Mouse (Mus musculus): ENCODE measurements around the gene Golga1.

The Golga1 gene

GRCm38 (mm10) chr2:38975941-38976805, 89.2 kb downstream of the Golga1 start:
- H3K4me1 ChIP-seq (replicated peaks; ENCODE audit: low read depth, low read length), result peaks cover 33% of the 10 kb centered on the region
- H3K4me3 ChIP-seq (replicated peaks; ENCODE audit: low read length), result peak overlapping the region; percentile 69
- TF ChIP-seq POU5F1 (IDR thresholded peaks at IDR 0.05; ENCODE audit: borderline replicate concordance, low read length), result no peak
- TF ChIP-seq CTCF (conservative IDR thresholded peaks at IDR 0.05; ENCODE audit: low read length), result no peak
- TF ChIP-seq NANOG (IDR thresholded peaks at IDR 0.05; ENCODE audit: borderline replicate concordance, low read length), result no peak
- H3K27me3 ChIP-seq (ENCODE audit: insufficient read depth, low read length), result peaks cover 32% of the 10 kb centered on the region
- no peaks in the 10 kb centered on the region for H3K9me3 ChIP-seq (ENCODE audit: low read length)
- no peaks in the 10 kb centered on the region for H3K36me3 ChIP-seq (ENCODE audit: insufficient read depth, low read length)

- no peaks in the 10 kb centered on the region for H3K9me3 ChIP-seq (ENCODE audit: low read length)
- peaks cover 32% of the 10 kb centered on the region for H3K27me3 ChIP-seq (ENCODE audit: insufficient read depth, low read length)
- peak overlapping the region; percentile 69 for H3K4me3 ChIP-seq (replicated peaks; ENCODE audit: low read length)
- H3K36me3 ChIP-seq (ENCODE audit: insufficient read depth, low read length), result no peaks in the 10 kb centered on the region
- H3K4me1 ChIP-seq (replicated peaks; ENCODE audit: low read depth, low read length), result peaks cover 29% of the 10 kb centered on the region
- TF ChIP-seq CTCF (conservative IDR thresholded peaks at IDR 0.05; ENCODE audit: low read length) (no peak), POU5F1 (IDR thresholded peaks at IDR 0.05; ENCODE audit: borderline replicate concordance, low read length) (no peak), NANOG (IDR thresholded peaks at IDR 0.05; ENCODE audit: borderline replicate concordance, low read length) (no peak)
Observed at GRCm38 (mm10) chr2:38975181-38975580, 90.2 kb downstream of the Golga1 start.

GRCm38 (mm10) chr2:38974171-38974570, 91.2 kb downstream of the Golga1 start:
- Histone ChIP-seq H3K36me3 (ENCODE audit: insufficient read depth, low read length) (no peaks in the 10 kb centered on the region), H3K4me1 (replicated peaks; ENCODE audit: low read depth, low read length) (peaks cover 29% of the 10 kb centered on the region), H3K27me3 (ENCODE audit: insufficient read depth, low read length) (peaks cover 25% of the 10 kb centered on the region), H3K4me3 (replicated peaks; ENCODE audit: low read length) (no peak overlapping the region), H3K9me3 (ENCODE audit: low read length) (no peaks in the 10 kb centered on the region)
- TF ChIP-seq CTCF (conservative IDR thresholded peaks at IDR 0.05; ENCODE audit: low read length), result no peak
- TF ChIP-seq NANOG (IDR thresholded peaks at IDR 0.05; ENCODE audit: borderline replicate concordance, low read length), result no peak
- TF ChIP-seq POU5F1 (IDR thresholded peaks at IDR 0.05; ENCODE audit: borderline replicate concordance, low read length), result no peak

GRCm38 (mm10) chr2:38973701-38974100, 91.6 kb downstream of the Golga1 start:
- TF ChIP-seq POU5F1 (IDR thresholded peaks at IDR 0.05; ENCODE audit: borderline replicate concordance, low read length) (no peak), CTCF (conservative IDR thresholded peaks at IDR 0.05; ENCODE audit: low read length) (no peak), NANOG (IDR thresholded peaks at IDR 0.05; ENCODE audit: borderline replicate concordance, low read length) (no peak)
- Histone ChIP-seq H3K36me3 (ENCODE audit: insufficient read depth, low read length) (no peaks in the 10 kb centered on the region), H3K4me1 (replicated peaks; ENCODE audit: low read depth, low read length) (peaks cover 29% of the 10 kb centered on the region), H3K9me3 (ENCODE audit: low read length) (no peaks in the 10 kb centered on the region), H3K27me3 (ENCODE audit: insufficient read depth, low read length) (peaks cover 25% of the 10 kb centered on the region), H3K4me3 (replicated peaks; ENCODE audit: low read length) (no peak overlapping the region)

- Histone ChIP-seq H3K27me3 (ENCODE audit: insufficient read depth, low read length) (peaks cover 23% of the 10 kb centered on the region), H3K4me1 (replicated peaks; ENCODE audit: low read depth, low read length) (peaks cover 29% of the 10 kb centered on the region), H3K4me3 (replicated peaks; ENCODE audit: low read length) (no peak overlapping the region), H3K36me3 (ENCODE audit: insufficient read depth, low read length) (no peaks in the 10 kb centered on the region), H3K9me3 (ENCODE audit: low read length) (no peaks in the 10 kb centered on the region)
- TF ChIP-seq CTCF (conservative IDR thresholded peaks at IDR 0.05; ENCODE audit: low read length) (no peak), NANOG (IDR thresholded peaks at IDR 0.05; ENCODE audit: borderline replicate concordance, low read length) (no peak), POU5F1 (IDR thresholded peaks at IDR 0.05; ENCODE audit: borderline replicate concordance, low read length) (no peak)
Observed at GRCm38 (mm10) chr2:38973223-38973622, 92.1 kb downstream of the Golga1 start.

- Histone ChIP-seq H3K27me3 (ENCODE audit: insufficient read depth, low read length) (no peaks in the 10 kb centered on the region; the same call in 1 of the 2 replicates), H3K4me3 (replicated peaks; ENCODE audit: low read length) (no peak overlapping the region), H3K4me1 (replicated peaks; ENCODE audit: low read depth, low read length) (peaks cover 12% of the 10 kb centered on the region), H3K9me3 (ENCODE audit: low read length) (no peaks in the 10 kb centered on the region), H3K36me3 (ENCODE audit: insufficient read depth, low read length) (no peaks in the 10 kb centered on the region)
- TF ChIP-seq NANOG (IDR thresholded peaks at IDR 0.05; ENCODE audit: borderline replicate concordance, low read length) (no peak), POU5F1 (IDR thresholded peaks at IDR 0.05; ENCODE audit: borderline replicate concordance, low read length) (no peak), CTCF (conservative IDR thresholded peaks at IDR 0.05; ENCODE audit: low read length) (no peak)
Observed at GRCm38 (mm10) chr2:38970057-38970456, 95.3 kb downstream of the Golga1 start.

- Histone ChIP-seq H3K4me3 (replicated peaks; ENCODE audit: low read length) (no peak overlapping the region), H3K27me3 (ENCODE audit: insufficient read depth, low read length) (no peaks in the 10 kb centered on the region; the same call in 1 of the 2 replicates), H3K4me1 (replicated peaks; ENCODE audit: low read depth, low read length) (peaks cover 10% of the 10 kb centered on the region), H3K36me3 (ENCODE audit: insufficient read depth, low read length) (no peaks in the 10 kb centered on the region), H3K9me3 (ENCODE audit: low read length) (no peaks in the 10 kb centered on the region)
- TF ChIP-seq POU5F1 (IDR thresholded peaks at IDR 0.05; ENCODE audit: borderline replicate concordance, low read length) (no peak), NANOG (IDR thresholded peaks at IDR 0.05; ENCODE audit: borderline replicate concordance, low read length) (no peak), CTCF (conservative IDR thresholded peaks at IDR 0.05; ENCODE audit: low read length) (no peak)
Observed at GRCm38 (mm10) chr2:38969650-38970049, 95.7 kb downstream of the Golga1 start.
